Mouse (Mus musculus): ENCODE measurements around the gene Olfr272.

- TF ChIP-seq CTCF (IDR thresholded peaks at IDR 0.05; ENCODE audit: control insufficient read depth, insufficient read depth, low read length) (no peak), POLR2A (IDR thresholded peaks at IDR 0.05; ENCODE audit: borderline replicate concordance, control insufficient read depth, low read depth, low read length) (no peak)
These were observed 30.0 kb upstream of the Olfr272 start for GRCm38 (mm10) chr4:52949005-52949404.

Data from bone marrow, adult 2 months (tissue).